Mouse (Mus musculus): Measurements from ENCODE around the gene Erf. TPM values are rescaled to one million over a fixed set of nuclear protein-coding genes. Genes with fewer than 3 reads are reported as not detected.

Erf gene
- polyA plus RNA-seq, 1 experiment from 2014 or later: 11.0 TPM

GRCm38 (mm10) chr7:25275555-25276298 lies 25.2 kb upstream of the Erf start:
- peaks cover 51% of the 10 kb centered on the region for H3K4me1 ChIP-seq (ENCODE audit: control insufficient read depth, insufficient read depth, low read length)
- H3K36me3 ChIP-seq (ENCODE audit: control insufficient read depth, insufficient read depth, low read length): peaks cover 14% of the 10 kb centered on the region; the same call in 1 of the 2 replicates
- peak overlapping the region; percentile 14; the same call in 1 of the 2 replicates for H3K4me2 ChIP-seq (ENCODE audit: low read depth, low read length)
- H3K27me3 ChIP-seq (ENCODE audit: control insufficient read depth, insufficient read depth, low read length): no peaks in the 10 kb centered on the region
- WGBS: 43% methylated on average over 9 of the region's 9 CpGs
- H3K9ac ChIP-seq (ENCODE audit: low read length): peak overlapping the region; percentile 58
- no peak overlapping the region for H3K4me3 ChIP-seq (replicated peaks; ENCODE audit: low read length)
- H3K9me3 ChIP-seq (replicated peaks; ENCODE audit: control insufficient read depth, low read length): no peaks in the 10 kb centered on the region
- no peak for ATAC-seq (ENCODE audit: insufficient read depth, low FRiP score)
- peak overlapping the region; percentile 100 for H3K27ac ChIP-seq (ENCODE audit: low read length)

GRCm38 (mm10) chr7:25274996-25275395 lies 24.4 kb upstream of the Erf start:
- no peak for ATAC-seq (ENCODE audit: insufficient read depth, low FRiP score)
- H3K4me2 ChIP-seq (ENCODE audit: low read depth, low read length): no peak overlapping the region
- H3K4me3 ChIP-seq (replicated peaks; ENCODE audit: low read length): no peak overlapping the region
- H3K9ac ChIP-seq (ENCODE audit: low read length): peak overlapping the region; percentile 5; the same call in 1 of the 2 replicates
- peak overlapping the region; percentile 100 for H3K27ac ChIP-seq (ENCODE audit: low read length)
- 81% methylated on average over 3 of the region's 3 CpGs for WGBS
- peaks cover 48% of the 10 kb centered on the region for H3K4me1 ChIP-seq (ENCODE audit: control insufficient read depth, insufficient read depth, low read length)
- no peaks in the 10 kb centered on the region for H3K27me3 ChIP-seq (ENCODE audit: control insufficient read depth, insufficient read depth, low read length)
- no peaks in the 10 kb centered on the region for H3K9me3 ChIP-seq (replicated peaks; ENCODE audit: control insufficient read depth, low read length)
- H3K36me3 ChIP-seq (ENCODE audit: control insufficient read depth, insufficient read depth, low read length): peaks cover 14% of the 10 kb centered on the region; the same call in 1 of the 2 replicates

- ATAC-seq (ENCODE audit: insufficient read depth, low FRiP score): no peak
- peaks cover 48% of the 10 kb centered on the region for H3K4me1 ChIP-seq (ENCODE audit: control insufficient read depth, insufficient read depth, low read length)
- no peak overlapping the region for H3K4me3 ChIP-seq (replicated peaks; ENCODE audit: low read length)
- H3K9ac ChIP-seq (ENCODE audit: low read length): peak overlapping the region; percentile 5; the same call in 1 of the 2 replicates
- H3K36me3 ChIP-seq (ENCODE audit: control insufficient read depth, insufficient read depth, low read length): peaks cover 14% of the 10 kb centered on the region; the same call in 1 of the 2 replicates
- WGBS: 35% methylated on average over 5 of the region's 5 CpGs
- H3K27ac ChIP-seq (ENCODE audit: low read length): peak overlapping the region; percentile 100; the same call in 1 of the 2 replicates
- H3K4me2 ChIP-seq (ENCODE audit: low read depth, low read length): no peak overlapping the region
- H3K9me3 ChIP-seq (replicated peaks; ENCODE audit: control insufficient read depth, low read length): no peaks in the 10 kb centered on the region
- no peaks in the 10 kb centered on the region for H3K27me3 ChIP-seq (ENCODE audit: control insufficient read depth, insufficient read depth, low read length)
Measured at GRCm38 (mm10) chr7:25274571-25274970, 24.0 kb upstream of the Erf start.

- WGBS: 87% methylated on average over 22 of the region's 22 CpGs
- Histone ChIP-seq H3K27me3 (ENCODE audit: control insufficient read depth, insufficient read depth, low read length) (no peaks in the 10 kb centered on the region), H3K4me1 (ENCODE audit: control insufficient read depth, insufficient read depth, low read length) (peaks cover 55% of the 10 kb centered on the region), H3K9ac (ENCODE audit: low read length) (peak overlapping the region; percentile 26), H3K9me3 (replicated peaks; ENCODE audit: control insufficient read depth, low read length) (no peaks in the 10 kb centered on the region), H3K36me3 (ENCODE audit: control insufficient read depth, insufficient read depth, low read length) (peaks cover 14% of the 10 kb centered on the region; the same call in 1 of the 2 replicates), H3K4me3 (replicated peaks; ENCODE audit: low read length) (no peak overlapping the region), H3K27ac (ENCODE audit: low read length) (peak overlapping the region; percentile 100; the same call in 1 of the 2 replicates), H3K4me2 (ENCODE audit: low read depth, low read length) (no peak overlapping the region)
- ATAC-seq (ENCODE audit: insufficient read depth, low FRiP score): no peak
Measured at GRCm38 (mm10) chr7:25273259-25274241, 23.0 kb upstream of the Erf start.

GRCm38 (mm10) chr7:25272445-25273258 lies 22.1 kb upstream of the Erf start:
- Histone ChIP-seq H3K4me3 (replicated peaks; ENCODE audit: low read length) (no peak overlapping the region), H3K36me3 (ENCODE audit: control insufficient read depth, insufficient read depth, low read length) (peaks cover 14% of the 10 kb centered on the region; the same call in 1 of the 2 replicates), H3K27ac (ENCODE audit: low read length) (no peak overlapping the region), H3K9ac (ENCODE audit: low read length) (peak overlapping the region; percentile 26; the same call in 1 of the 2 replicates), H3K9me3 (replicated peaks; ENCODE audit: control insufficient read depth, low read length) (no peaks in the 10 kb centered on the region), H3K27me3 (ENCODE audit: control insufficient read depth, insufficient read depth, low read length) (no peaks in the 10 kb centered on the region), H3K4me2 (ENCODE audit: low read depth, low read length) (no peak overlapping the region), H3K4me1 (ENCODE audit: control insufficient read depth, insufficient read depth, low read length) (peaks cover 51% of the 10 kb centered on the region)
- 85% methylated on average over 38 of the region's 38 CpGs for WGBS
- ATAC-seq (ENCODE audit: insufficient read depth, low FRiP score): no peak

GRCm38 (mm10) chr7:25271651-25272444 lies 21.3 kb upstream of the Erf start:
- Histone ChIP-seq H3K27me3 (ENCODE audit: control insufficient read depth, insufficient read depth, low read length) (no peaks in the 10 kb centered on the region), H3K9ac (ENCODE audit: low read length) (peak overlapping the region; percentile 10; the same call in 1 of the 2 replicates), H3K4me1 (ENCODE audit: control insufficient read depth, insufficient read depth, low read length) (peaks cover 44% of the 10 kb centered on the region), H3K36me3 (ENCODE audit: control insufficient read depth, insufficient read depth, low read length) (peaks cover 14% of the 10 kb centered on the region; the same call in 1 of the 2 replicates), H3K27ac (ENCODE audit: low read length) (no peak overlapping the region), H3K4me2 (ENCODE audit: low read depth, low read length) (no peak overlapping the region), H3K4me3 (replicated peaks; ENCODE audit: low read length) (no peak overlapping the region), H3K9me3 (replicated peaks; ENCODE audit: control insufficient read depth, low read length) (no peaks in the 10 kb centered on the region)
- ATAC-seq (ENCODE audit: insufficient read depth, low FRiP score): no peak
- WGBS: 89% methylated on average over 30 of the region's 30 CpGs

- WGBS: 88% methylated on average over 35 of the region's 35 CpGs
- Histone ChIP-seq H3K27me3 (ENCODE audit: control insufficient read depth, insufficient read depth, low read length) (no peaks in the 10 kb centered on the region), H3K4me2 (ENCODE audit: low read depth, low read length) (peak overlapping the region; percentile 83; the same call in 1 of the 2 replicates), H3K9me3 (replicated peaks; ENCODE audit: control insufficient read depth, low read length) (no peaks in the 10 kb centered on the region), H3K27ac (ENCODE audit: low read length) (peak overlapping the region; percentile 46; the same call in 1 of the 2 replicates), H3K4me3 (replicated peaks; ENCODE audit: low read length) (no peak overlapping the region), H3K9ac (ENCODE audit: low read length) (no peak overlapping the region), H3K4me1 (ENCODE audit: control insufficient read depth, insufficient read depth, low read length) (peaks cover 41% of the 10 kb centered on the region), H3K36me3 (ENCODE audit: control insufficient read depth, insufficient read depth, low read length) (peaks cover 14% of the 10 kb centered on the region; the same call in 1 of the 2 replicates)
- ATAC-seq (ENCODE audit: insufficient read depth, low FRiP score): no peak
Measured at GRCm38 (mm10) chr7:25270652-25271633, 20.4 kb upstream of the Erf start.

Measured in stomach, embryonic 16.5 days (tissue).